Mouse (Mus musculus) cerebellum, adult 2 months (tissue): ENCODE data around the gene Srp54c.

ENCODE experiments used
- CTCF ChIP-seq: fragments of 200-500 bp; IDR thresholded peaks from 2 replicates; pipeline ENCODE4 v1.5.1; 2011; ENCODE audit warnings: low read depth, mild to moderate bottlenecking, control low read depth, low read length, moderate library complexity, borderline replicate concordance; ENCODE audit not compliant: insufficient read depth
- POLR2A ChIP-seq: fragments of 200-500 bp; IDR thresholded peaks from 2 replicates; pipeline ENCODE4 v1.6.1; 2011; ENCODE audit warnings: low read length, control low read depth, borderline replicate concordance; ENCODE audit not compliant: insufficient read depth

DNA sequence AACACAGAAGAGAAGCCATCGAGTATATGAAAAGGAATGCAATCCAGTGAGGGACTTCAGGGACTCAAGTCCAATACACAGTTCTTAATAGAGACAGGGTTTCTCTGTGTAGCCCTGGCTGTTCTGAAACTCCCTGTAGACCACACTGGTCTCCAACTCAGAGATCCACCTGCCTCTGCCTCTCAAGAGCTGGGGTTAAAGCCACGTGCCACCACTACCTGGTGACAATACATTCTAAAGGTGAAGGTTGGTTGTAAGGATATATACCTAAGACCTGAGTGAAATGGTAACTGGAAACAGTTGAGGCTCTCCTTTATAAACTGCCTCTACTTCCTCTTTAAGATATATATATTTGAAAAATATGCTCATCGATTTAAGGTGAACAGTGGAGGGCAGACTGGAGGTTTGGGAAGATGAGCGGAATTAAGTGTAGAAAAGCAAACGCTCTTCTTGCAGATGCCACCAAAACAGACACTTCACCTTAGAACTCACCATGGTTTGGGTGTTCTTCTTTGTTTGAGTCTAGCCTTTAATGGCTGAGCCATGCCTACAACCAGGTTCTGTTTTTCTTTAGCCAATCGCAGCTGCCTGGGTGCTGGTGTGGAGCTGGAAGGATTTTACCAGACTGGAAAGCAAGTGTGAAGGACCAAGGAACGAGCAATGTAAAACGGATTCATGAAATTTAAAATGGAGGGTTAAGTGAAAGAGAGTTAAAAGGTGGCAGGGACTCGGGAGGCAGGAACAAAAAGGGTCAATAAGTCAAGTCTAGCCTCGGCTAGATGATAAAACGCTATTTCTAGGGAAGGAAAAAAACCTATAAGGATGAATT is 71.7 kb downstream of the Srp54c start:
- TF ChIP-seq CTCF (no peak), POLR2A (no peak)
